Mouse (Mus musculus) macrophage (primary cell): ENCODE results near the gene Kbtbd6. TPM values are rescaled to one million over a fixed set of nuclear protein-coding genes. Genes with fewer than 3 reads are reported as not detected.
"Not testable (repeated sequence)": the region's sequence is repeated elsewhere in the genome, so short reads cannot be mapped to it uniquely, and the experiment has no call there.

ENCODE experiments used
- H3K27ac ChIP-seq: fragments of 350-480 bp; formaldehyde crosslinking; 2 replicates; pipeline ENCODE4 v1.9.0; 2021
- H3K36me3 ChIP-seq: fragments of 350-480 bp; formaldehyde crosslinking; 2 replicates; pipeline ENCODE4 v1.9.0; 2021; ENCODE audit errors: inconsistent target
- H3K4me3 ChIP-seq: fragments of 350-480 bp; formaldehyde crosslinking; 2 replicates; pipeline ENCODE4 v1.9.0; 2021; ENCODE audit errors: inconsistent target
- H3K79me2 ChIP-seq: fragments of 350-480 bp; formaldehyde crosslinking; 2 replicates; pipeline ENCODE4 v1.9.0; 2021; ENCODE audit errors: inconsistent target
- WGBS: methylation state at CpG from one replicate; pipeline ENCODE4 v1.1.7; 2026; ENCODE audit warnings: inconsistent platforms; ENCODE audit not compliant: missing documents; 5-methylcytosine and 5-hydroxymethylcytosine counted together
- polyA plus RNA-seq: library from polyadenylated mRNA; stranded (reverse); fragments of 250-400 nt; gene quantifications from 3 replicates; pipeline ENCODE4 v1.2.4, GENCODE M21; 2018; ENCODE audit warnings: inconsistent platforms

Gene Kbtbd6
- polyA plus RNA-seq, 1 experiment from 2014 or later = 0.19 TPM

- H3K4me3 ChIP-seq, H3K27ac ChIP-seq, H3K79me2 ChIP-seq, H3K36me3 ChIP-seq: not testable (repeated sequence)
- WGBS = 94% methylated on average over 4 of the region's 10 CpGs
Observed at GRCm38 (mm10) chr14:79452591-79452934, 928 bp downstream of the Kbtbd6 start.

DNA sequence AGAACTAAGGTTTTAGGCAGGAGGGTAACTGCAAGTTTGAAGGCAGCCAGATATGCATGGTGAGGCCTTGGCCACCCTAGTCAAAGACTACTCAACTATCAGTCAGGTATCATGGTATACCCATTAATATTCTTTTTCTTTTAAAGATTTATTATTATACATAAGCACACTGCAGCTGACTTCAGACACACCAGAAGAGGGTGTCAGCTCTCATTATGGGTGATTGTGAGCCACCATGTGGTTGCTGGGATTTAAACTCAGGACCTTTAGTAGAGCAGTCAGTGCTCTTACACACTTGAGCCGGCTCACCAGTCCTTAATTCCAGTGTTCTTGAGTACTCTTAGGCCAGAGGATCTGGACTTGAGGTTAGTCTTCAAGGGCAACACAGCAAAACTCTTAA is 8.8 kb downstream of the Kbtbd6 start:
- 60% methylated on average over 1 of the region's 1 CpGs for WGBS
- H3K4me3 ChIP-seq = no peak overlapping the region
- no peaks in the 10 kb centered on the region for H3K79me2 ChIP-seq
- H3K36me3 ChIP-seq = peaks cover 26% of the 10 kb centered on the region; the same call in 1 of the 2 replicates
- no peak overlapping the region for H3K27ac ChIP-seq

GRCm38 (mm10) chr14:79460988-79461387 is 9.4 kb downstream of the Kbtbd6 start:
- no peak overlapping the region for H3K4me3 ChIP-seq
- 43% methylated on average over 4 of the region's 4 CpGs for WGBS
- no peaks in the 10 kb centered on the region for H3K79me2 ChIP-seq
- H3K27ac ChIP-seq = no peak overlapping the region
- peaks cover 27% of the 10 kb centered on the region; the same call in 1 of the 2 replicates for H3K36me3 ChIP-seq

- 91% methylated on average over 1 of the region's 1 CpGs for WGBS
- H3K36me3 ChIP-seq = peaks cover 54% of the 10 kb centered on the region
- H3K4me3 ChIP-seq = no peak overlapping the region
- H3K79me2 ChIP-seq = no peaks in the 10 kb centered on the region
- H3K27ac ChIP-seq = no peak overlapping the region
Observed at GRCm38 (mm10) chr14:79465623-79466022, 14.0 kb downstream of the Kbtbd6 start.

- Histone ChIP-seq H3K36me3 (peaks cover 68% of the 10 kb centered on the region), H3K79me2 (no peaks in the 10 kb centered on the region), H3K27ac (no peak overlapping the region), H3K4me3 (no peak overlapping the region)
- WGBS = 21% methylated on average over 3 of the region's 3 CpGs
Observed at GRCm38 (mm10) chr14:79467621-79468020, 16.0 kb downstream of the Kbtbd6 start.

DNA sequence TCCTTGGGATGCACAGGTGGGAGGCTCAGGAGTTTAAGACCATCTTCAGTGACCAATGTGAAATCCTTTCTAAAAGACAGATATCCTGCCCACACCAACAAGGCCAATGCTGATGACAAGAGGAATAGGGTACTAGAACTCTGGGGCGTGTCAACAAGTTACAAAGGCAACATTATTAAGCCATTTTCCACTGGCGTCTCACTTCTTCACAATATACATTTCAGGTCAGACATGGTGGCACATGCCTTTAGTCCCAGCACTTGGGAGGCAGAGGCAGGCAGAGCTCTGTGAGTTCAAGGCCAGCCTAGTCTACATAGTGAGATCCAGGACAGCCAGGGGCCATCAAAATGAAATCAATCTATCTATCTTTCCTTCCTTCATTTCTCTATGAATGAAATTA is 21.7 kb downstream of the Kbtbd6 start:
- no peak overlapping the region for H3K4me3 ChIP-seq
- 90% methylated on average over 2 of the region's 2 CpGs for WGBS
- H3K36me3 ChIP-seq = peaks cover 57% of the 10 kb centered on the region
- H3K79me2 ChIP-seq = peaks cover 28% of the 10 kb centered on the region
- H3K27ac ChIP-seq = no peak overlapping the region

DNA sequence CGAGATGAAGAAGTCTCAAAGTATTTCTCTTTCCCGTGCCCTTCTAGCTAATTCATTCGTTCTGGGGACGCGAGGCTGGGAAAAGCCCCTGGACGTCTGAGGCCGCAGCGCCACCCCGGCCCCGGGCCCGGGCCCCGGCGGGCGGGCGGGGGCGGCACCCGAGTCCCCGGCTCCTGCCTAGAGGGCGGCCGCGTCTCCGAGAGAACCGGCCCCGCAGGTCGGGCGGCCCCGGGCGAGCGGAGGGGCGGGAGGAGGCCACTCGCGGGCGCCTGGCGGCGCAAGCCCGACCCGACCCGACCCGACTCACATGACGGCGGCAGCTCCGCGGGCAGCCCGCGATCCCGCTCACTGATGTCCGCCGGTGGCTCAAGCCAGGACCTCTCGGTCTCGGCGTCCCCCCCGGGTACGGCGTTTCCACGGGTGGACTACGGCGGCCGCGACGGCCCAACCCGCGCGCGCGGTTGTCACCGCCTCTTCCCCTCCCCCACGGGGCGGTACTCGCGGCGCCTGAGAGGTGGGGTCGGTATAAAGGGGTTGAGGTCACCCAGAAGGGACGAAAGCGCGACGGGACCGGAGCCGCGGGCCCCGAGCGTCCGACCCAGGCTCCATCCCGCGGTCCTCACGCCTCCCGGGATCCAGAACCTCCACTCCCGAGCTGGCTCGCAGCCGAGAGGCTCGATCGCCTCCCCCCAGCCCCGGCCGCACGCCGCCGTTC is 29.1 kb downstream of the Kbtbd6 start, which contains the start of gene Elf1:
Gene Elf1 (plus strand): TSS at position 571 of the 715 bp plus-strand sequence.
- Histone ChIP-seq H3K36me3 (peaks cover 6% of the 10 kb centered on the region; the same call in 1 of the 2 replicates), H3K27ac (peak within 1 kb of the TSS; percentile 79), H3K79me2 (peaks cover 78% of the 10 kb centered on the region), H3K4me3 (peak within 1 kb of the TSS; percentile 63)
- WGBS = 1% methylated on average over 90 of the region's 96 CpGs

DNA sequence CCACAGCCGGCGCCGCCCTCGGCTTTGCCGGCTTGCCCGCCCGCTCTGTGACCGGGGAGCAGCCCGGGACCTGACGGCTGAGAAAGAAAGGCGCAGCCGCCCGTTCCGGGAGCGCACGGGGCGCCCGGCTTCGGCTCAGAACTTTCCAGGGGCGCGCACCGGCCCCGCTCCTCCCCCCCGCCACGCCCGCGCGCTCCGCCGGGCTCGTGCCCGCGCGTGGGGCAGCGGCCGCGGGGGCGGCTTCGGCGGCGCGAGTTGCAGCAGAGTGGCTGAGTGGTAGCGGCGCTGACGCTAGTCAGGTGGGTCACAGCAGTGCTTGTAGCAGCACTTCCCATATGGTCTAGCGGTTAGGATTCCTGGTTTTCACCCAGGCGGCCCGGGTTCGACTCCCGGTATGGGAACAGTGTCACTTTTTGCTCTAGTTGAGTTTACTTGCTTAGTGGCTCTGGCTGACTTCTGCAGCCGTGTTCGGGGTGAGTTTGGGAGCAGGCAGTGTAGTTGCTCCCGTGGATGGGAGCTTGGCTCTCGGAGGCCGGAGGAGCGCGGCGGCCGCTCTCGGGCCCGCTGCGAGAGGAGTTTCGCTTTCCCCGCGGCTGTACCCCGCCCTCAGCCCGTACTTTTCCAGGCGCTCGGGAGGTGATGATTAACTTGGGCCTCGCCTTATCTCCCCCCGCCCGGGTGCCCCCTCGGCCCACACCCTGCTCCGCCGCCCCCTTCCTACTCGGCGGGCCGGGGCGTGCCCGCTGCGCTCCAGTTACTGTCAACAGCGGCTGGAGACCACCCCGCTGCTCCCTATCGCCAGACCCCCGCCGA is 29.9 kb downstream of the Kbtbd6 start, which contains the start of gene Wbp4:
Gene Wbp4 (minus strand): TSS at position 182 of the 813 bp plus-strand sequence.
- 2% methylated on average over 77 of the region's 86 CpGs for WGBS
- Histone ChIP-seq H3K27ac (peak within 1 kb of the TSS; percentile 79), H3K79me2 (peaks cover 84% of the 10 kb centered on the region), H3K4me3 (peak within 1 kb of the TSS; percentile 63), H3K36me3 (peaks cover 3% of the 10 kb centered on the region; the same call in 1 of the 2 replicates)

DNA sequence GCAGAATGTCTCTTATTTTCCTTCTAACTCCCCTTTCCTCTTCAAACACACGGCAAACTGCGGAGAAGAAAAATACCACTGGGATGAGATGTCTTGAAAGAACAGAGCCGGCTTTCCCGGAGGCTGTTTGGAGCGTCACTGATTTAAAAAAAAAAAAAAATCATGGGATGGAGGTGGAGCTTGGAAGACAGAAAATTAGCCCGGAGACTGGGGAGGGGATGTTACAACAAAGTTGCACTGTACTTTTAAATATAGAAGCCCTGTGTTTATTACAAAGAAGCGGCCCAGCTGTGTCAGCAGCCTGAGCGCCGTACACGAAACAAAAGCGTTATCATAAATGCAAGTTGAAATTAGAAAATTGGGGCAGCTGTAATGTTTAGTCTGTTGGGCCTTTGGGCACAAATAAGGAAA is 30.6 kb downstream of the Kbtbd6 start:
- Histone ChIP-seq H3K27ac (peak overlapping the region; percentile 79), H3K36me3 (no peaks in the 10 kb centered on the region), H3K79me2 (peaks cover 84% of the 10 kb centered on the region), H3K4me3 (peak overlapping the region; percentile 55)
- WGBS = 0% methylated on average over 11 of the region's 11 CpGs

- Histone ChIP-seq H3K27ac (peak overlapping the region; percentile 79), H3K4me3 (peak overlapping the region; percentile 55), H3K36me3 (no peaks in the 10 kb centered on the region), H3K79me2 (peaks cover 84% of the 10 kb centered on the region)
- WGBS = 49% methylated on average over 15 of the region's 15 CpGs
Observed at GRCm38 (mm10) chr14:79482747-79483355, 31.2 kb downstream of the Kbtbd6 start.

DNA sequence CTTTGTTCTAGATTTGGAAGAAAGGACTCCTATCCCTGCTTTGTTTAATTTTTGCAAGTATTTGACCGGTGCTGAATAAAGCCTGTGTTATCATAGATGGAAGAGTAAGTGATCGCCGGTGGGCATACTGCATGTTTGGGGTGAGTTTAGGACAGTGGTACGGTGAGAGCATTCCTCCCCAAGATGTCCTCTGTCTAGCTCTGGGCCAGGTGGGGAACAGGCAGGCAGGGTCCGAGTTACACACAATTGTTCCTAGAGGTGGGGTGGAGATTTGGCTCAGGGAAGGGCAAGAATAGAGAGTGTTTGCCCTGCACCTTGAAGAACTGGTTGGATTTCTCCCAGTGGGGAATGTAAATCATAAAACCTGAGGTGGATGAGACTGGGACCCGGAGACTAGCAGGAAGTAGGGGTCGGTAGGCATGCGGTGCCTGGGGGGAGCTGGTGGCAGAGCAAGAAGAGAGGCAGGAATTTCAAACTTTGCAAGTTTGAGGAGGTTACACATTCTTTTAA is 32.0 kb downstream of the Kbtbd6 start:
- peak overlapping the region; percentile 55; the same call in 1 of the 2 replicates for H3K4me3 ChIP-seq
- WGBS = 83% methylated on average over 8 of the region's 8 CpGs
- H3K27ac ChIP-seq = 0 out of 2 replicates have a peak overlapping the region, but pooled peaks have one; percentile 79

GRCm38 (mm10) chr14:79486617-79486992 is 35.0 kb downstream of the Kbtbd6 start:
- Histone ChIP-seq H3K79me2 (peaks cover 95% of the 10 kb centered on the region), H3K36me3 (peaks cover 4% of the 10 kb centered on the region; the same call in 1 of the 2 replicates), H3K27ac (no peak overlapping the region), H3K4me3 (no peak overlapping the region)
- WGBS = 64% methylated on average over 8 of the region's 8 CpGs

More for the DNA sequence above, 32.0 kb downstream of the Kbtbd6 start:
- no peaks in the 10 kb centered on the region for H3K36me3 ChIP-seq
- peaks cover 84% of the 10 kb centered on the region for H3K79me2 ChIP-seq

GRCm38 (mm10) chr14:79486993-79487731 is 35.5 kb downstream of the Kbtbd6 start:
- no peak overlapping the region for H3K27ac ChIP-seq
- WGBS = 28% methylated on average over 19 of the region's 19 CpGs
- peaks cover 100% of the 10 kb centered on the region for H3K79me2 ChIP-seq
- peaks cover 4% of the 10 kb centered on the region; the same call in 1 of the 2 replicates for H3K36me3 ChIP-seq
- H3K4me3 ChIP-seq = no peak overlapping the region; the same call in 1 of the 2 replicates

DNA sequence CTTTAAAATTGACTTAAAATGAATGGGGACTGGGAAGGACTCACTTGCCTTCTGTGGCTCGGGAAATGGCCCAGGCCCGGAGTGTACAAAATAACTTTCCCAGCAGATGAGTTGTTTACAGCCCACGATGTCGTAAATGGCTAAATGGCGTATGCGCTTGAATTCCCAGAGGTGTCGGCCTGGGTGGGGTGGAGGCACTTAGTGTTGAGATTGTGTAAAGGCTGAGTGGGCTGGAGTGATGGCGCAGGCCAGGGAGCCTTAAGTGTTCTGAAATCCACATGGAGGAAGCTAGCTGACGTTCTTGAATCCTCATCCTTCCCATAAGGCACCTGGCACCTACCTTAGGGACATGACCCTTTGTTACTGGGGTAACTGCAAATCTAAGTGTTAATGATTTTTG is 36.9 kb downstream of the Kbtbd6 start:
- 95% methylated on average over 9 of the region's 9 CpGs for WGBS
- peaks cover 100% of the 10 kb centered on the region for H3K79me2 ChIP-seq
- H3K27ac ChIP-seq = no peak overlapping the region
- peaks cover 4% of the 10 kb centered on the region; the same call in 1 of the 2 replicates for H3K36me3 ChIP-seq
- no peak overlapping the region for H3K4me3 ChIP-seq
